Mouse (Mus musculus): ENCODE measurements around the gene Pcnt. TPM values are rescaled to one million over a fixed set of nuclear protein-coding genes. Genes with fewer than 3 reads are reported as not detected.

Gene Pcnt
- total RNA-seq, 2 experiments from 2014 or later = 30.3 to 31.5 TPM

- no peak for DNase-seq (ENCODE audit: low spot score in 2 of 2)
Measured at GRCm38 (mm10) chr10:76326304-76327006, 116.1 kb downstream of the Pcnt start.

- DNase-seq (ENCODE audit: low spot score in 2 of 2) = no peak
Measured at GRCm38 (mm10) chr10:76317623-76318022, 125.0 kb downstream of the Pcnt start.

- no peak for DNase-seq (ENCODE audit: low spot score in 2 of 2)
Measured at GRCm38 (mm10) chr10:76316194-76316593, 126.4 kb downstream of the Pcnt start.

- no peak for DNase-seq (ENCODE audit: low spot score in 2 of 2)
Measured at GRCm38 (mm10) chr10:76306738-76307137, 135.8 kb downstream of the Pcnt start.

Other genes with a start within 250 kb of the Pcnt start
- 10 to 100 TPM; 18.8 to 20.2 TPM for gene Prmt2, start 204.9 kb downstream of the Pcnt start, total RNA-seq (2021)
- 10 to 100 TPM in 1 of 2 experiments, 1 to 10 TPM in 1; 9.5 to 11.2 TPM for gene S100b, start 188.9 kb downstream of the Pcnt start, total RNA-seq (2021)
- 10 to 100 TPM; 39.8 to 42.4 TPM for gene Dip2a, start 97.5 kb downstream of the Pcnt start, total RNA-seq (2021)
- gene AC141477.1, start 2.3 kb downstream of the Pcnt start, total RNA-seq (2021) = not detected
- not detected for gene 2610028H24Rik, start 6.3 kb upstream of the Pcnt start, total RNA-seq (2021)
- gene Mcm3ap, start 26.1 kb upstream of the Pcnt start, total RNA-seq (2021) = 10 to 100 TPM; 46.5 to 47.3 TPM
- gene Ybey, start 26.3 kb upstream of the Pcnt start, total RNA-seq (2021) = 1 to 10 TPM; 5.0 to 6.3 TPM
- 10 to 100 TPM; 20.8 to 26.6 TPM for gene Lss, start 88.8 kb upstream of the Pcnt start, total RNA-seq (2021)
- gene Spatc1l, start 119.5 kb upstream of the Pcnt start, total RNA-seq (2021) = not detected
- gene Ftcd, start 132.9 kb upstream of the Pcnt start, total RNA-seq (2021) = 10 to 100 TPM in 1 of 2 experiments, under 1 TPM in 1; 0.62 to 16.4 TPM
- gene Col6a2, start 180.8 kb upstream of the Pcnt start, total RNA-seq (2021) = 100 to 1,000 TPM; 175 to 182 TPM

Measured in adrenal gland, postnatal 4 days (tissue).